Mouse (Mus musculus): ENCODE results near the gene Nrgn. TPM values are rescaled to one million over a fixed set of nuclear protein-coding genes. Genes with fewer than 3 reads are reported as not detected.

Nrgn gene
- total RNA-seq, 2 experiments from 2014 or later = 0.72 to 0.79 TPM

- DNase-seq = no peak
Measured at GRCm38 (mm10) chr9:37554838-37555748, 2.4 kb upstream of the Nrgn start, which contains the start of gene Siae. Siae (plus strand) TSS chr9:37555698.

GRCm38 (mm10) chr9:37554279-37554678 is 1.6 kb upstream of the Nrgn start:
- DNase-seq = no peak

- DNase-seq = no peak
Measured at GRCm38 (mm10) chr9:37551751-37552531, 763 bp downstream of the Nrgn start.

- no peak for DNase-seq
Measured at GRCm38 (mm10) chr9:37550435-37550834, 2.3 kb downstream of the Nrgn start.

- no peak for DNase-seq
Measured at GRCm38 (mm10) chr9:37546889-37547288, 5.8 kb downstream of the Nrgn start.

- no peak for DNase-seq
Measured at GRCm38 (mm10) chr9:37545847-37546452, 6.8 kb downstream of the Nrgn start.

GRCm38 (mm10) chr9:37545166-37545610 is 7.5 kb downstream of the Nrgn start:
- no peak for DNase-seq

GRCm38 (mm10) chr9:37544447-37545165 is 8.1 kb downstream of the Nrgn start:
- DNase-seq = peak; percentile 45

- no peak for DNase-seq
Measured at GRCm38 (mm10) chr9:37543869-37544440, 8.7 kb downstream of the Nrgn start.

GRCm38 (mm10) chr9:37541851-37542642 is 10.7 kb downstream of the Nrgn start:
- DNase-seq = no peak

GRCm38 (mm10) chr9:37540701-37541575 is 11.8 kb downstream of the Nrgn start:
- no peak for DNase-seq

- no peak for DNase-seq
Measured at GRCm38 (mm10) chr9:37540226-37540625, 12.5 kb downstream of the Nrgn start.

- DNase-seq = no peak
Measured at GRCm38 (mm10) chr9:37539170-37540025, 13.3 kb downstream of the Nrgn start, which contains the start of gene Vsig2. Vsig2 (plus strand) TSS chr9:37539255.

GRCm38 (mm10) chr9:37537658-37538250 is 14.9 kb downstream of the Nrgn start:
- no peak for DNase-seq

GRCm38 (mm10) chr9:37536851-37537250 is 15.9 kb downstream of the Nrgn start:
- no peak for DNase-seq

- DNase-seq = no peak
Measured at GRCm38 (mm10) chr9:37530888-37531705, 21.6 kb downstream of the Nrgn start.

Measured in gastrocnemius, postnatal 25 days (tissue).